Mouse (Mus musculus): ENCODE results near the gene Polr2h. TPM values are rescaled to one million over a fixed set of nuclear protein-coding genes. Genes with fewer than 3 reads are reported as not detected.

Gene Polr2h
- total RNA-seq, 2 experiments from 2014 or later = 26.0 to 31.7 TPM

- no peak for DNase-seq
These were observed 15.5 kb upstream of the Polr2h start for GRCm38 (mm10) chr16:20701729-20702521.

- DNase-seq = peak; percentile 92
These were observed 15.0 kb upstream of the Polr2h start for GRCm38 (mm10) chr16:20702522-20702893.

GRCm38 (mm10) chr16:20703071-20703470 is 14.4 kb upstream of the Polr2h start:
- no peak for DNase-seq

- no peak for DNase-seq
These were observed 13.6 kb upstream of the Polr2h start for GRCm38 (mm10) chr16:20703699-20704400.

- DNase-seq = no peak
These were observed 11.7 kb upstream of the Polr2h start for GRCm38 (mm10) chr16:20705786-20706185.

GRCm38 (mm10) chr16:20706407-20707055 is 10.9 kb upstream of the Polr2h start:
- DNase-seq = peak; percentile 50

GRCm38 (mm10) chr16:20708220-20708938 is 9.1 kb upstream of the Polr2h start:
- no peak for DNase-seq

GRCm38 (mm10) chr16:20708939-20709734 is 8.3 kb upstream of the Polr2h start:
- no peak for DNase-seq

GRCm38 (mm10) chr16:20710370-20710769 is 7.1 kb upstream of the Polr2h start:
- DNase-seq = no peak

GRCm38 (mm10) chr16:20710810-20711209 is 6.7 kb upstream of the Polr2h start:
- no peak for DNase-seq

- no peak for DNase-seq
These were observed 5.3 kb upstream of the Polr2h start for GRCm38 (mm10) chr16:20712190-20712589.

GRCm38 (mm10) chr16:20712889-20713288 is 4.6 kb upstream of the Polr2h start:
- no peak for DNase-seq

- DNase-seq = no peak
These were observed 3.0 kb upstream of the Polr2h start for GRCm38 (mm10) chr16:20714307-20715080.

GRCm38 (mm10) chr16:20715161-20715560 is 2.3 kb upstream of the Polr2h start:
- DNase-seq = no peak

- DNase-seq = no peak
These were observed 1.9 kb upstream of the Polr2h start for GRCm38 (mm10) chr16:20715566-20715965.

GRCm38 (mm10) chr16:20715976-20716840 is 1.3 kb upstream of the Polr2h start:
- DNase-seq = peak; percentile 91

GRCm38 (mm10) chr16:20716841-20717180 is 654 bp upstream of the Polr2h start:
- no peak for DNase-seq

- no peak for DNase-seq
These were observed 659 bp downstream of the Polr2h start for GRCm38 (mm10) chr16:20717978-20718670.

GRCm38 (mm10) chr16:20721808-20722207 is 4.3 kb downstream of the Polr2h start:
- no peak for DNase-seq
